Mouse (Mus musculus): ENCODE measurements at regions not wholly inside any gene's neighbourhood (a gene's known extent, or its start where the extent isn't known, plus 50 kb on each side); places are given as distances from the start of the nearest gene placed in this dataset.

DNA sequence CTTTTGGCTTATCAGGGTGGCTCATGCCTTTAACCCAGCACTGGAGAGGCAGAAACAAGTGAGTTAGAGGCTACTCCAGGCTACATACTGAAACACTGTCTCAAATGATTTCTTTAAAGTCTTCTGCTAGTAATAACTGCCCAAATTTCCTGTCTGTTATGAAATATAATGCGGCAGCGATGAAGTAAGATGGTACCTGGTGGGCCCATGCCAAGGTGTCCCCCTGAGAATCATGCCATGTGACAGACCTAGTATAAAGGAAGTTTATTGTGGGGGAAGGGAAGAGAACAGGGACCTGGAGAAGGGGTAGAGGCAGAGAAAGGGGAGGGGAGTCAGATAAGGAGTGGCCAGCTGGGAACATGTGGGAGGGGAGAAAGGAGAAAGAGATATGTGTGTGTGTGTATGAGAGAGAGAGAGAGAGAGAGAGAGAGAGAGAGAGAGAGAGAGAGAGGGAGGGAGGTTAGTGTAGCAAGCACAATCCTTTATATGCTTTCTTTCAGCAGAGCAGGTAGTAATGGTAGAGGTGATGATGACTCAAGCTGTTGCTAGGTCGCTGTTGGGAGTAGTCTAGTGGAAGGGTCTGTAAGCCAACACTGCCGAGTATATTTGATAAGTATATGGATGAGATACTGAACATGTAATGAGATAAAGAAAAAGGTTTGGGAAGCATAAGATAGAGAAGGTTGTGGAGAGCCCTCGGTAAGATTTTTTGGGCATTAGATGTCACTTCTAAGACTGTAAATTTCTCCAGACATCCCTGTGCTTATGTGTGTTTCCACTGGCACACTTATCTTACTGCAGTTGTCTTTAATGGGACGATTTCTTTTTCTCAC lies 71.1 kb upstream of the Dph5 start:
- no peak for DNase-seq

DNA sequence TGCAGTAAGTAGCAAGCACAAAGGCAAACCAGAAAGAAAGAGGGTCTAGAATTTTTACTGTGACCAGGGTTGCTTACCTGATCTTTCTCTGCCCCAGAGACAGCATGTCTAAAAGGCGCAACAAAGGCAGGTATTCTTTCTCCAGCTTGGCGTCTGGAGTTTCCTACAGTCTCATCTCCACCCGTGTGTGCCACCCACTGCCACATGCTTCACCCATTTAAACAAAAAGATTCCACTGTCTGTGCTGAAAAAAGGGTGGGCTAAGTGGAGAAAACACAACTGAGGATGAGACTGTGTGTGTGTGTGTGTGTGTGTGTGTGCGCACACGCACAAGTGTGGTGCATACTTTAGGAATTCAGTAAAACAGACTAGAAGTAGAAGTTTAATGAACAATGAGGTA lies 69.9 kb upstream of the Dph5 start:
- no peak for DNase-seq

DNA sequence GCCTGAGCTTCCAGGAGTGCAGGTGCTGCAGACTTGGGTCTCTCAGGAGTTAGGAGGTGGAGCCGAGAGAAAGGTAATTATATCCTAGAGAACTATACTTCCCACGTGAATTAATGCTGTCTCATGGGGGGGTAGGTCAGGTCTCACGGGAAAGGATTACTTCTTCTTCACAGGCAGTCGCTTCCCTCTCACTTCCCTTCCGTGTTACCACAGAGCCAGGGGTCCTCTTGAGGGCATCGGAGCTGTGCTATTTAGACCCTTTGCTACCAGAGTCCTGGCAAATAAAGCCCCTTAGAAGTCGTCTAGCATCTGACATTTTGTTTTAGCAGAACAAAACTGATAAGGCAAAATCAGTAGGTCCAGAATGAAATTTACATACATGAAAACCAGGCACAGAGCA lies 68.9 kb upstream of the Dph5 start:
- DNase-seq: no peak

DNA sequence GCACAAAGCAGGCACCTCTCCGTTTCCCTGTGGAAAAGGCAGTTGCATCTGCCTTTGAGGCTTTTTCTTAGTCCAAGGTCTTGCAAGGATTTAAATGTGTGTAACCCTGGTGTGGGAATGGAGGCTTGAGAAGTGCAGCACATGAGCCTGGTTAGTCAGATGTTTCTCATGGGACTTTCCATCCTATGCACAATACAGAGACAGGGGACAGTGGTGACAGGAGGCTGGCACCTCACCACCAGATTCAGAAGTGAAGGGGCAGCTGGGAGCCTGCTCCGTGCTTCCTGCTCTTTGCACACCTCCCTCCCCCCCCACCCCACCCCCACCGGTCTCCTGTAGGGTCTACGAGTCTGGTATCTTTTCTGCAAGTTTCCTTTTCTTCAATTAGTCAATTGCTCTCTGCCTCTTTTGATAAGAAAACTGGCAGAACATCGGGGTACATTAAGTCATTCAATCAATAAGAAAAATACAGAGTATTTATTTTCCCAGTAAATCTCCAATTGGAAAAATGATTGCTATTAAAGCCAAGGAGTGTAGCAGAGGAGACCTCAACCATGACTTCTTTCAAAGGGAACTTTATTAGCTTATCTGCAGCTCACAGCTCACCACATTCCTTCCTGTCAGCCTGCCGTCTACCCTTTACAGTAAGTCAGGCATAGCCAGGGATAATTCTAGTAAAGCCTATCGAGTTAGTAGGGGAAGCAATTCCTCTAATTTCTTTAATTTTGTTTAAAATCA lies 68.1 kb upstream of the Dph5 start:
- DNase-seq: peak in 1 of 2 experiments; percentile 44

DNA sequence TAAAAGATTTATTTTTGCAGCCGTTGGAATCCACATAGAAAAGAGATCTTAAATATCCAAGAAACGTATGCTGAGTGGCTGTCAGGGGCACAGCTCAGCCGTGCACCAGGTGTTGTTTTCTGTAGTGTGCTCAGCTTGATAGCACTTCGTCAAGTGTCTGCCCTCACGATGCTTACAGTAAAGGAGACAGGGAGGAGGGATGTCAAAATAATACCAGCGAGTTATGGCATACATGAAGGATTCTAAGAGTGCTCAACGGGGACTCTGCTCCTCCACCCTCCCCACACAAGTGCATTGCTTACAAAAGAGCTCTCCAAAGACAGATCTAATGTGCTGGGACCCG lies 67.5 kb upstream of the Dph5 start:
- DNase-seq: no peak

DNA sequence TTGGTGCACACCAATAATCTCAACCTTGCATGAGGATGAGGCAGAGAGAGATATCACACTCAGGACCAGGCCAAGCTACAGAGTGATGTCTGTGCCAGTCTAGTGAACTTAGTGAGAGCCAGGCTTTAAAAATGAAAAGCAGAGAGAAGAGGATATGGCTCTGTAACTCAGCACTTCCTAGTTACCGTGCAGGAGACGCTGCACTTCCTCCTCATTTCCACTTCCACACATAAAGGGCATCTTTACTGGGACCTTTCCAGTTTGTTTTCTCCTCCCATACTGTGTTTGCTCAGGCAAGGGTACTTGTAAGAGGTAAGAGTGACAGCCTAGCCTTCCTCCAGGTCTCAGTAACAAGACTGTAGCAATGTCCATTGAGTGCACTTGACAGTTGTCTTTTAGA lies 66.0 kb upstream of the Dph5 start:
- no peak for DNase-seq

GRCm38 (mm10) chr3:115822491-115822890 lies 65.1 kb upstream of the Dph5 start:
- DNase-seq: no peak

- DNase-seq: no peak
Observed at GRCm38 (mm10) chr3:115823741-115824140, 63.9 kb upstream of the Dph5 start.

- no peak for DNase-seq
Observed at GRCm38 (mm10) chr3:115824792-115825191, 62.8 kb upstream of the Dph5 start.

DNA sequence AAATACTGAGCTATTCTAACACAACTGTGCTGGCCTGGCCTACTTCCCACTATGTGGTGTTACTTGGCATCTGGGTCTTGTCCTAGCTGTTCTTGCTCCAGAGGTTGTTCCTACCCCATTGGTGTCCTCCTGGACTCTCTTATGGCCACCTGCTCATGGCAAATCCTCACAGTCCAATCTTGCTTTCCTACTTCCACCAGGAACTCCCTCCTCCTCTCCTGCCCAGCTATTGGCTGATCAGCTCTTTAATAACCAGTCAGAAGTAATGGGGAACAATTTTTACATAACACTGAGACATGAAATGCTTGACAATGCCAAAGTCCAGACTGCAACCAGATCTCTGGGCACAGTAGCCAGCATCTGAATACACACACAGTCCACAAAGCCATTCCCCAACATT lies 52.3 kb upstream of the Dph5 start:
- DNase-seq: no peak

DNA sequence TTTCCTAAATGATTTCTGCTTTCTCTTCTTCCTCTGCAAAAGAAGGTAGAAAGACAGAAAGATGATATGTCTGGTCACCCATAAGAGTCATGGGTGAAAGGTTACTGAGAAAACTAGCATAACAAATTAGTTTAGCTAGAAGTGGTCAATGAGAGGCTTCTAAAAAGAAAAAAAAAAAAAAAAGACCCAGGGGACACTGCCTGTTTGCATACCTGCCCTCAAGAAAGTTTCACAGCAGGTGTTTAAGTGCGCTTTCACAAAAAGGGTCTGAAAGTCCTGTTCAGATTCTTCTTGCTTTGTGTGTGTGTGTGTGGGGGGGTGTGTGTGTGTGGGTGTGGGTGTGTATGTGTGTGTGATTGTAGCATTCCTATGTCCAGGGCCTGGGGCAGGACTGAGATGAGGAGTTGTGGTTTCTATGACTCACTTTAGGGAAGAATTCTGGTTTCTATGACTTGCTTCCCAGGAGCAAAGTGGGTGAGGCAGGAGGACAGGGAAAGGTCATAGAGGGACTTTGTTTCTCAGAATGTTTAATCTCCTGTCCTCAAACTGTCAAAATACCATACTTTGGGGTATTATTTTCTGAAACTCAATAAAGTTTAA lies 49.9 kb upstream of the Dph5 start:
- no peak for DNase-seq
